Mouse (Mus musculus) intestine, postnatal 0 days (tissue): Measurements from ENCODE around the gene Mrpl49. TPM values are rescaled to one million over a fixed set of nuclear protein-coding genes. Genes with fewer than 3 reads are reported as not detected.

Experiments
- ATAC-seq: fragments of 200-750 bp; cut with Nextera tagmentation; 2 replicates; pipeline ENCODE4 v1.8.0; 2017; ENCODE audit warnings: mild to moderate bottlenecking, moderate TSS enrichment, moderate library complexity
- H3K27ac ChIP-seq: fragments of 300-500 bp; sonication (generic); 2 replicates; pipeline ENCODE4 v1.5.1; 2014; ENCODE audit warnings: mild to moderate bottlenecking, low read depth, low read length, moderate library complexity
- H3K27me3 ChIP-seq: fragments of 300-500 bp; sonication (generic); replicated peaks from 2 replicates; pipeline ENCODE4 v1.6.1; 2014; ENCODE audit warnings: low read length, mixed read lengths; ENCODE audit not compliant: control insufficient read depth, insufficient read depth
- H3K36me3 ChIP-seq: fragments of 300-500 bp; sonication (generic); 2 replicates; pipeline ENCODE4 v1.6.1; 2014; ENCODE audit warnings: mild to moderate bottlenecking, moderate library complexity; ENCODE audit not compliant: control insufficient read depth, insufficient read depth
- H3K4me1 ChIP-seq: fragments of 300-500 bp; sonication (generic); replicated peaks from 2 replicates; pipeline ENCODE4 v1.6.1; 2014; ENCODE audit warnings: antibody characterized with exemption, low read length, mixed read lengths; ENCODE audit not compliant: control insufficient read depth, insufficient read depth
- H3K4me2 ChIP-seq: fragments of 300-500 bp; sonication (generic); replicated peaks from 2 replicates; pipeline ENCODE4 v1.6.1; 2014; ENCODE audit warnings: low read depth, mild to moderate bottlenecking, moderate library complexity
- H3K4me3 ChIP-seq: fragments of 300-500 bp; sonication (generic); 2 replicates; pipeline ENCODE4 v1.5.1; 2014; ENCODE audit warnings: low read depth, low read length
- H3K9ac ChIP-seq: fragments of 300-500 bp; sonication (generic); 2 replicates; pipeline ENCODE4 v1.6.1; 2014; ENCODE audit warnings: mild to moderate bottlenecking, low read depth, low read length
- H3K9me3 ChIP-seq: fragments of 300-500 bp; sonication (generic); 2 replicates; pipeline ENCODE4 v1.6.1; 2016; ENCODE audit warnings: mixed run types; ENCODE audit not compliant: control insufficient read depth
- CTCF ChIP-seq: sonication (generic); IDR thresholded peaks from 2 replicates; pipeline ENCODE4 v1.5.1; 2016; ENCODE audit warnings: low read depth, mild to moderate bottlenecking, control low read depth, antibody characterized with exemption, moderate library complexity
- WGBS: fragments of 180-500 bp; shearing (Covaris S2); extraction: QIAGEN DNeasy Blood & Tissue Kit; methylation state at CpG from one replicate; pipeline ENCODE4 v1.1.7; 2014; 5-methylcytosine and 5-hydroxymethylcytosine counted together
- polyA plus RNA-seq: library from polyadenylated mRNA; unstranded; fragments of >200 nt; fragmentation: Nextera tagmentation; extraction: Ambion mirVana; gene quantifications from 2 replicates; pipeline ENCODE4 v1.2.1, GENCODE M21; 2015

The Mrpl49 gene
- polyA plus RNA-seq, 1 experiment from 2014 or later, result 36.3 TPM

- no peak for TF ChIP-seq CTCF
- peak within 1 kb of the TSS; percentile 86 for H3K4me3 ChIP-seq
- no peaks in the 10 kb centered on the region for H3K9me3 ChIP-seq
- ATAC-seq, result peak; percentile 86
- H3K27ac ChIP-seq, result peak within 1 kb of the TSS; percentile 84
- 0 out of 2 replicates have a peak, but pooled peaks cover 5% of the 10 kb centered on the region for H3K4me1 ChIP-seq
- peaks cover 26% of the 10 kb centered on the region for H3K36me3 ChIP-seq
- under 1% methylated on average over 33 of the region's 33 CpGs for WGBS
- no peaks in the 10 kb centered on the region for H3K27me3 ChIP-seq
- H3K9ac ChIP-seq, result peak within 1 kb of the TSS; percentile 78
- peak within 1 kb of the TSS; percentile 87 for H3K4me2 ChIP-seq
Observed at GRCm38 (mm10) chr19:6076564-6077393, 19.2 kb upstream of the Mrpl49 start, which contains the start of gene Vps51. TSS of gene Vps51 (minus strand) at chr19:6077231.

- Histone ChIP-seq H3K27ac (no peak overlapping the region), H3K4me2 (no peak overlapping the region), H3K36me3 (peaks cover 36% of the 10 kb centered on the region), H3K4me3 (no peak overlapping the region), H3K9ac (no peak overlapping the region), H3K9me3 (no peaks in the 10 kb centered on the region), H3K4me1 (0 out of 2 replicates have a peak, but pooled peaks cover 5% of the 10 kb centered on the region), H3K27me3 (no peaks in the 10 kb centered on the region)
- no peak for ATAC-seq
- no peak for TF ChIP-seq CTCF
- WGBS, result 90% methylated on average over 5 of the region's 5 CpGs
Observed at GRCm38 (mm10) chr19:6073889-6074288, 16.3 kb upstream of the Mrpl49 start.

GRCm38 (mm10) chr19:6071261-6071660 lies 13.7 kb upstream of the Mrpl49 start:
- WGBS, result 92% methylated on average over 19 of the region's 19 CpGs
- 0 out of 2 replicates have a peak, but pooled peaks cover 2% of the 10 kb centered on the region for H3K4me1 ChIP-seq
- H3K27me3 ChIP-seq, result no peaks in the 10 kb centered on the region
- H3K27ac ChIP-seq, result no peak overlapping the region
- H3K36me3 ChIP-seq, result peaks cover 37% of the 10 kb centered on the region
- no peak for TF ChIP-seq CTCF
- no peak overlapping the region for H3K4me2 ChIP-seq
- ATAC-seq, result no peak
- no peak overlapping the region for H3K9ac ChIP-seq
- no peaks in the 10 kb centered on the region for H3K9me3 ChIP-seq
- no peak overlapping the region for H3K4me3 ChIP-seq

GRCm38 (mm10) chr19:6070571-6071250 lies 13.1 kb upstream of the Mrpl49 start:
- H3K36me3 ChIP-seq, result peaks cover 37% of the 10 kb centered on the region
- no peak for ATAC-seq
- WGBS, result 91% methylated on average over 31 of the region's 31 CpGs
- H3K27ac ChIP-seq, result no peak overlapping the region
- no peaks in the 10 kb centered on the region for H3K4me1 ChIP-seq
- H3K4me3 ChIP-seq, result no peak overlapping the region
- H3K9me3 ChIP-seq, result no peaks in the 10 kb centered on the region
- no peak overlapping the region for H3K9ac ChIP-seq
- no peaks in the 10 kb centered on the region for H3K27me3 ChIP-seq
- no peak overlapping the region for H3K4me2 ChIP-seq
- TF ChIP-seq CTCF, result no peak

- 88% methylated on average over 10 of the region's 10 CpGs for WGBS
- H3K9ac ChIP-seq, result no peak overlapping the region
- no peak overlapping the region for H3K4me2 ChIP-seq
- no peaks in the 10 kb centered on the region for H3K4me1 ChIP-seq
- no peak for TF ChIP-seq CTCF
- H3K27ac ChIP-seq, result no peak overlapping the region
- no peak overlapping the region for H3K4me3 ChIP-seq
- H3K36me3 ChIP-seq, result peaks cover 37% of the 10 kb centered on the region
- no peak for ATAC-seq
- H3K9me3 ChIP-seq, result no peaks in the 10 kb centered on the region
- no peaks in the 10 kb centered on the region for H3K27me3 ChIP-seq
Observed at GRCm38 (mm10) chr19:6069851-6070250, 12.3 kb upstream of the Mrpl49 start.

GRCm38 (mm10) chr19:6068951-6069350 lies 11.4 kb upstream of the Mrpl49 start:
- H3K9ac ChIP-seq, result no peak overlapping the region
- ATAC-seq, result no peak
- no peak overlapping the region for H3K4me3 ChIP-seq
- WGBS, result 66% methylated on average over 4 of the region's 4 CpGs
- TF ChIP-seq CTCF, result peak; percentile 23; the same call in 1 of the 2 replicates
- H3K27me3 ChIP-seq, result no peaks in the 10 kb centered on the region
- H3K4me2 ChIP-seq, result no peak overlapping the region
- H3K36me3 ChIP-seq, result peaks cover 37% of the 10 kb centered on the region
- H3K4me1 ChIP-seq, result no peaks in the 10 kb centered on the region
- H3K27ac ChIP-seq, result no peak overlapping the region
- H3K9me3 ChIP-seq, result no peaks in the 10 kb centered on the region
